20 mouse cellular contexts compared by ENCODE assay signal in genomic region chr14:31957211-31957638, GRCm38 (mm10).
DNase-seq lines count a peak whose midpoint lies in the region; ATAC-seq and TF ChIP-seq lines count a peak whose summit lies in the region.
"Had no signal": no experiment of that assay in that cellular context is flagged by ENCODE, and none has a peak within 500 bp of the region (broad histone marks: within the 10 kb centered on the region; RNA-seq: fewer than 3 reads in every experiment).

No protein-coding gene starts in this region.

- H3K27ac ChIP-seq in heart, adult 2 months: peak overlapping the region; percentile 96
- no peak overlapping the region for H3K27ac ChIP-seq in heart, embryonic 12.5 days (ENCODE audit: poor library complexity, severe bottlenecking)
- H3K27ac ChIP-seq in cerebellum, adult 2 months (ENCODE audit: insufficient read depth, low read length): no peak overlapping the region
- H3K27ac ChIP-seq: embryonic facial prominence, embryonic 15.5 days; heart, embryonic 13.5 days; hindbrain, embryonic 13.5 days; midbrain, embryonic 10.5 days; stomach, postnatal 0 days had no signal

- peaks cover 9% of the 10 kb centered on the region for H3K36me3 ChIP-seq in heart, adult 2 months (ENCODE audit: control insufficient read depth, insufficient read depth, low read length)
- H3K36me3 ChIP-seq in heart, embryonic 12.5 days: no peaks in the 10 kb centered on the region
- H3K36me3 ChIP-seq: embryonic facial prominence, embryonic 15.5 days; heart, embryonic 13.5 days; hindbrain, embryonic 13.5 days; midbrain, embryonic 10.5 days had no signal

- H3K4me2 ChIP-seq in heart, embryonic 12.5 days: no peak overlapping the region
- H3K4me2 ChIP-seq: embryonic facial prominence, embryonic 15.5 days; heart, embryonic 13.5 days; hindbrain, embryonic 13.5 days; lung, embryonic 14.5 days had no signal

- ATAC-seq in heart, embryonic 12.5 days (ENCODE audit: insufficient number of reproducible peaks, low FRiP score): no peak
- ATAC-seq: CD4-positive, CD25-positive, alpha-beta regulatory T cell, adult 4 months; intestine, embryonic 16.5 days had no signal

- TF ChIP-seq POLR2A in heart, adult 2 months (IDR thresholded peaks at IDR 0.05; ENCODE audit: insufficient read depth, low read depth, low read length): peak; percentile 56; the same call in 1 of the 2 replicates
- no peak for TF ChIP-seq POLR2A in cerebellum, adult 2 months (IDR thresholded peaks at IDR 0.05; ENCODE audit: borderline replicate concordance, insufficient read depth, low read length)

- DNase-seq in heart, adult 2 months: peak; percentile 64 to 80
- DNase-seq in lung, postnatal 10 days: peak; percentile 44
- no peak for DNase-seq in lung, postnatal 4 days
- DNase-seq in adrenal gland, postnatal 36 days: peak; percentile 47 to 51
- peak; percentile 57 to 59 for DNase-seq in heart, postnatal 36 days
- DNase-seq in cerebellum, adult 2 months: no peak
- DNase-seq in urinary bladder, postnatal 14 days (ENCODE audit: low spot score): no peak
- DNase-seq: cerebellum, adult 18-20 months; layer of hippocampus, adult 9-11 months; lung, embryonic 14.5 days; right cerebral cortex, adult 18-20 months; thymus, postnatal 36 days had no signal

- TF ChIP-seq EP300 in heart, adult 2 months (IDR thresholded peaks at IDR 0.05; ENCODE audit: insufficient read depth, low read depth, low read length): peak; percentile 78; the same call in 1 of the 2 replicates

- no peak overlapping the region for H3K4me3 ChIP-seq in heart, adult 2 months
- H3K4me3 ChIP-seq in heart, embryonic 12.5 days: no peak overlapping the region
- H3K4me3 ChIP-seq in cerebellum, adult 2 months (replicated peaks; ENCODE audit: insufficient read depth, low read depth, low read length): no peak overlapping the region
- H3K4me3 ChIP-seq: embryonic facial prominence, embryonic 15.5 days; heart, embryonic 13.5 days; hindbrain, embryonic 13.5 days; midbrain, embryonic 10.5 days had no signal

- peaks cover 27% of the 10 kb centered on the region for H3K4me1 ChIP-seq in heart, adult 2 months (ENCODE audit: control insufficient read depth, insufficient read depth, low read length)
- H3K4me1 ChIP-seq in heart, embryonic 12.5 days (replicated peaks): no peaks in the 10 kb centered on the region
- H3K4me1 ChIP-seq in cerebellum, adult 2 months (ENCODE audit: control insufficient read depth, insufficient read depth, low read length): no peaks in the 10 kb centered on the region
- H3K4me1 ChIP-seq: hindbrain, embryonic 13.5 days; midbrain, embryonic 10.5 days had no signal

- no peak overlapping the region for H3K9ac ChIP-seq in heart, adult 2 months (ENCODE audit: low read depth, low read length)
- H3K9ac ChIP-seq in heart, embryonic 12.5 days: no peak overlapping the region
- H3K9ac ChIP-seq: embryonic facial prominence, embryonic 15.5 days; heart, embryonic 13.5 days; hindbrain, embryonic 13.5 days; lung, embryonic 14.5 days had no signal

- H3K79me2 ChIP-seq in heart, adult 2 months (replicated peaks; ENCODE audit: control insufficient read depth, insufficient read depth, low read length): no peaks in the 10 kb centered on the region

- TF ChIP-seq CTCF in heart, adult 2 months (IDR thresholded peaks at IDR 0.05): no peak
- no peak for TF ChIP-seq CTCF in cerebellum, adult 2 months (IDR thresholded peaks at IDR 0.05; ENCODE audit: borderline replicate concordance, insufficient read depth, low read depth, low read length)

- WGBS in heart, adult 2 months: 43% methylated on average over 10 of the region's 10 CpGs
- WGBS in heart, embryonic 12.5 days: 78% methylated on average over 10 of the region's 10 CpGs
- WGBS in cerebellum, adult 2 months: 82% methylated on average over 10 of the region's 10 CpGs

- no peaks in the 10 kb centered on the region for H3K27me3 ChIP-seq in heart, adult 2 months (ENCODE audit: control insufficient read depth, insufficient read depth, low read length)
- H3K27me3 ChIP-seq in heart, embryonic 12.5 days (replicated peaks): no peaks in the 10 kb centered on the region
- H3K27me3 ChIP-seq in cerebellum, adult 2 months (ENCODE audit: control insufficient read depth, insufficient read depth, low read length): no peaks in the 10 kb centered on the region
- H3K27me3 ChIP-seq: embryonic facial prominence, embryonic 15.5 days; heart, embryonic 13.5 days; hindbrain, embryonic 13.5 days had no signal

- intact Hi-C loops in heart, adult 2 months (cut with DNase I): loop anchor here (5.0 kb wide), 1 partner anchor 300 kb away; no protein-coding TSS in a partner anchor
- intact Hi-C loops in heart, postnatal 36 days (cut with DNase I): loop anchor here (2.0 kb wide), 1 partner anchor 50 kb away; no protein-coding TSS in a partner anchor

- H3K9me3 ChIP-seq in heart, embryonic 12.5 days (replicated peaks): no peaks in the 10 kb centered on the region
- H3K9me3 ChIP-seq: embryonic facial prominence, embryonic 15.5 days; heart, embryonic 13.5 days; hindbrain, embryonic 13.5 days; midbrain, embryonic 10.5 days had no signal

Comparison
In these comparisons a context has a peak if more than half of its experiments do, and no peak if none do; other contexts are left out.
1. DNase-seq: peak in heart, adult 2 months (2 of 2), lung, postnatal 10 days (single experiment), adrenal gland, postnatal 36 days (2 of 2) and heart, postnatal 36 days (2 of 2); none in lung, postnatal 4 days (0 of 2), cerebellum, adult 2 months (0 of 2) and urinary bladder, postnatal 14 days (single experiment).